Mouse (Mus musculus): ENCODE results near the gene Gp1bb. TPM values are rescaled to one million over a fixed set of nuclear protein-coding genes. Genes with fewer than 3 reads are reported as not detected.

The Gp1bb gene
- total RNA-seq (2021), result not detected
- long read RNA-seq, experiment 1, partial matches to known transcripts, result 0 of 1 reads
- long read RNA-seq, experiment 1, other reads (novel, unspliced or antisense), result 0 of 1 reads
- long read RNA-seq, experiment 2, result 0 reads

DNA sequence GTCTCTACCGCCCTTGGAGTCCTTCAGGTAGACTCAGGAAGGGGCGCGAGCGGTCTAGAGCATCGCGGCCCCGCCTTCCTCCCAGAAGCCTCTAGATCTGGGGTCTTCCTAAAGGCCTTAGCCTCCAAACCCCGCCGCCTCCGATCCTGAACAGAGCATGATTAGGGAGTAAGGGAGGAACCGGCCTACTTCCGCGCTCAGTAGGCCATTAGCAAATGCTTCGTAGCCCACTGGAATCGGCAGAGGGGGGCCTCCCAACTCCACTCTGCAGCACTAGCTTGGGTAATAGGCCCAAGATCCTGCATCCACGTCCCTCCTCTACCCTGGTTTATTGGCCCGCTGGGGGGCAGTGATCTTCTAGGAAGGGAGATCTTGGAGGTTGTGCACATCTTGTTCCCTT, at the start of gene Gp1bb:
Gp1bb (minus strand) TSS at position 385 of the 400 bp plus-strand sequence.
- no peak for DNase-seq
- intact Hi-C loops (cut with DNase I), result no loop called here

DNA sequence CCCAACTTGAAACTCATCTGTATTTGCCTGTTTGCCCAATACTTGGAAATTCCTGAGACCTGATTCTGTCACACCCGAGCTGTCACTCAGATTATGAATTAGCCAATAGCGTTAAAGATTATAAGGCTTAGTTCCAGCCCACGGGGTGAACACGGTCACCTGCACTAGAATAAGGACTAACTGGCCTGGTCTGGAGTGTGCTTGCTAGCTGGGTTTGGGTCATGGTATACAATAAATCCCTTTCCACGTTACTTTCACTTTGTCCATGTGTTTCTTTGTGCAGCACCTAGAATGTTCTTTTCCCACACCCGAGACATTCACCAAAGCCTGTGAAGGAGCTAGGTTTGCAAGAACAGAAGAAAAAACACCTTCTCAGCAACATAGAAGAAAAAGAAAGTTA, 47.7 kb upstream of the Gp1bb start:
- intact Hi-C loops (cut with DNase I), result no loop called here

DNA sequence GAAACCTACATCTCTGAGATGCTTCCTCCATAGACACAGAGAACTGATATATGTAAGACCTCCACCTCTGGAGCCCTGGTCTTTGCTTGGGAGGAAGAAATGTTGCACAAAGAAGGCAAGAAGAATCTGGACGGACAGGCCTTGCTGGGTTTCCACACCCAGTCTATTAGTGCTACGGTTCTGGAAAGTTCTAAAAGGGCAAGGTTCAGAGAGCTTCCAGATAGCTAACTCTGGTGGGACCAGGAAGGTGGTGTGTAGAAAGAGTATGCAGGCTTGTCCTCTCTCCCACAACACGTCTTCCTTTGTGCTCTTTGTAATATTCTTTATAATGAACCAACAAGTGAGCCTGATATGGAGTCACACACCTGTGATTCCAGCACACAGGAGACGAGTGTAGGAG, 36.4 kb upstream of the Gp1bb start:
- intact Hi-C loops (cut with DNase I), result no loop called here
- no peak for DNase-seq

More for the DNA sequence above, 47.7 kb upstream of the Gp1bb start:
- no peak for DNase-seq

DNA sequence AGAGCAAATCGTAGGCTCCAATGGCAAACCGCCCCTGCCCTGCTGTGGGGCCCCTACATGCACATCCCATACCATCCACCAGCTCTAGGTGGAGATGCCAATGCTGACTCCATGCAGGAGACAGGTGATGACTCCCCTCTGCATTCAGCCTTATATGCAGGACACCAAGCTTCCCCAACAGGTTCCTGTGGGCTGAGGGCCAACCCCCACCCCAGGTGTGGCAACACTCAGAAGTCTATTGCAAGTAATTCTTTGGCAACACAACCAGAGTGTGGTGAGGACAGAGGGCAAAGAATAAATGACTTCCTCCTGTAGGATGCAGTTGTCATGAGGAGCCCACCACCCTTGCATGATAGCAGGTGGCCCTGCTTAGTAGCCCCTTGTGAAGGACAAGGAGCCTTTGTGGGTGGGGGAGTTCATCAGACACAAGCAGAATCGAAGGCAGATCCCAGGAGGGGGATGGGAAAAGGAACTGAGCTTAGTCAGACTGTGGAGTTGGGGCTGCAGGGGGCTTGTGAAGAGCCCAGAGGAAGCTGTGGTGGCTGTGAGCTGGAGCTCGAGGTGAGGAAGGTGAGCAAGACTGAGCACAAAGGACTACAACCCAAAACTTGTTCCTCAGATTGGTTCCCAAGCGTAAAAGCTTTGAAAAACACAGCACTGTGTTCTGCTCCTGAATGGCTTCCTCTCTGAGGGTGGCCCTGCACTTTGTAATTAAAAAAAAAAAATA, 33.3 kb upstream of the Gp1bb start:
- no peak for DNase-seq
- intact Hi-C loops (cut with DNase I), result no loop called here

DNA sequence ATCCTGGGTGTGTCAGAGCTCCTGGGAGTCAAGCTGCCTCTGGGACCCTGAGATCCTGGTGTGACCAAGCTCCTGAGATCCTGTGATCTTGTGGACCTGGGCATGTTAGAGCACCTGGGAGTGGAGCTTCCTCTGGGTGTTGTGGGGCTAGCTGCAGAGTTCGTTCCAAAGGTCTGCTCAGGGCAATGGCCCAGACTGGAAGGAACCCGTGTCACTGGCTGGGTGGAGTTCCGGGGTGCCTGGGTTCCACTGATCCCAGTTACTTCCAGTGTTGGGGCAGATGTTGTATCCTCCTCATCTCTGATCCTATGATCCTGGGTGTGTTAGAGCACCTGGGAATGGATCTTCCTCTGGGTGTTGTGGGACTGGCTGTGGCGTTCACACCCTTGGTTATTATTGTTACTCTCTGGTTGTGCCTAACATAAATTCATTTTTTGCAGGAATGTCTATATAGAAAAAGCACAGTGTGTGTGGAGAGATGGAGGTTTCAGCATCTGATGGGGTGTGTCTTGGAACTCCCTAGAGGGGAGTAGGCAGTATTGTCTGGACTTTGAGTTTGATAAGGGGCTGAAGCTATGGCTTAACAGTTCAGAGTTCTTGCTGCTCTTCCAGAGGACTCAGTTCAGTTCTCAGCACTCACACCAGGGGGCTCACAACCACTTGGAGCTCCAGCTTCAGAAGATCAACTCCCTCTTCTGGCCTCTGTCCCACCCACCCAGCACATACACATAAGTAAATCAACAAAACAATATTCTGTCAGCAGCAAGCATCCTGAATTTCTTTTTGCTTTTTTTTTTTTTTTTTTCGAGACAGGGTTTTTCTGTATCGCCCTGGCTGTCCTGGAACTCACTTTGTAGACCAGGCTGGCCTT, 31.3 kb upstream of the Gp1bb start:
- intact Hi-C loops (cut with DNase I), result no loop called here
- DNase-seq, result no peak

DNA sequence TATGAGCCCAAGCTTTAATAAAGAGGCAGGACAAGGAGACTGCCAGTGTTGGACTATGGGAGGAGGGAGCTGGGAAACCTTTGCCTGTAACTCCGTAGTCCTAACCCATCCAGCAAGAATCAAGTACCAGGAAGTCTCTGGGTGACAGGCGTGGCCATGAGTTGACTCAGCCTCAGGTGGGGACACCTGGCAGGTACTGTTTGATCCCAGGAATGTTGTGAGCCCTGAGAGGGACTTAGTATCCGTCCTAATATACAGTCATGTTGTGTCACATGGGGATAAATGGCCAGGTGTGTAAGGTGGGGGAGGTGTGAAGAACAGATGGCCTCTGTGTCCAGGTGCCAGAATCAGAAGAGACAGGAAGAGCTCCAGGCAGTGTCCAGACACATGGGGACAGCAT, 26.9 kb upstream of the Gp1bb start:
- intact Hi-C loops (cut with DNase I), result no loop called here
- DNase-seq, result no peak

DNA sequence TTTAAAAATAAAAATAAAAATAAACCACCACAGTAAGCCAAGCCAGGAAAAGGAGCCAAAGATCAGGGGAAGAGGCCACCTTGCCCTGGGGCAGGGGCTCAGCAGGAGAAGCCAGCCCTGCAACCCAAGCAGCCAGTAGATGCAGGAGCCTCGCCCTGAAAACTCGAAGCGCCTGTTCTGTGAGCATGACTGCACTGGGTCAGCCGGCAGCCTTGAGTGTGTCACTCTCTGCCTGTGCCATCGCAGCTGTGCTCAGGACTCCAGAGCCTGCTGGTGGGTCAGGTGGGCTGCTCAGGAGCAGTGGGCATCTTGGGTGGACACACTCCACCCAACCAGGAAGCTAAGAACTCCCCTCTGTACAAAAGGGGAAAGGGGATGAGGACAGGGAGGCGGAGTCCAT, 23.1 kb upstream of the Gp1bb start:
- intact Hi-C loops (cut with DNase I), result no loop called here
- DNase-seq, result no peak

DNA sequence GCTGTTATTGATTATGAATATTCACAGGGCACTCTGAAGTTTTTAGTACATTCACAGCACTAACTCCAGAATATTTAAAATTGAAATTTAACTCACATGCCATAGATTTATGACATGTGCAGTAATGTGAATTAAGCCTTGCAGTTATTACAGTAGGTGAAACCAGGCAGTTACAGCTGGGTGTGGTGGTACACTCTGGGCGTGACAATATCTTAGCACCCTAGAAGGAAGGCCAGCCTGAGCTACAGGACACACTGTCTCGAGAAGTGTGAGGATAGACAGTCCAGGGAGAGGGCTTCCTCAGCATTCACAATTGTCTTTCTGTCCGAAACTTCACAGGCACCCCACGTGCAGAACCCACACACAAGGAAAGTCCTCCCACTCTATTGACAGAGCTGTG, 22.3 kb upstream of the Gp1bb start:
- no peak for DNase-seq
- intact Hi-C loops (cut with DNase I), result no loop called here

DNA sequence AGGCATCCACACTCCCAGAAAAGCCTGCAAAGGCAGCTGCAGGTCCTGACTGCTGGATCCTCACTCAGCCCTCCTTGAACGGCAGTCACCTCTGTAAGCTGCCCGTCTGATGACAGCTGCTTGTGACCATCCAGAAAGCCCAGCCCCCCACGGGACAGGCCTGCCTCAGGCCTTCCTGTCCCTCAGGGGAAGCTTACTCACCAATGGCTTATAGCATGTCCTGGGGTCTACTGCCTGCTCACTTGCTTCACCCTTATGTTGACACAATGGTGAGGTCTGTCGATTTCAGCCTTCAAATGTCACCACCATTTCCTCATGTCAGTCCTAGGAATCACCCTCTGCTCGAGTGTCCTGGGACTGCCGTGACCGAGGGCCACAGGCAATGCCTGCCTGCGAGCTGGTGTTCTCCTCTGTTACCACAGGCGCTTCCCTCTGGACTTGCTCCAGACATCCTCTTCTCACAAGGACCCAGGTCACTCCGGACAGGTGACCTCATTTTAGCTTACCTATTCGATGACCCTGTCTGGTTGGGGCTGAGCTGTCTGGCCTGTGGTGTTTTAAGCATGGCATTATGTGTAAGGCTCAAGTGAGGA, 21.3 kb upstream of the Gp1bb start:
- no peak for DNase-seq
- intact Hi-C loops (cut with DNase I), result no loop called here

DNA sequence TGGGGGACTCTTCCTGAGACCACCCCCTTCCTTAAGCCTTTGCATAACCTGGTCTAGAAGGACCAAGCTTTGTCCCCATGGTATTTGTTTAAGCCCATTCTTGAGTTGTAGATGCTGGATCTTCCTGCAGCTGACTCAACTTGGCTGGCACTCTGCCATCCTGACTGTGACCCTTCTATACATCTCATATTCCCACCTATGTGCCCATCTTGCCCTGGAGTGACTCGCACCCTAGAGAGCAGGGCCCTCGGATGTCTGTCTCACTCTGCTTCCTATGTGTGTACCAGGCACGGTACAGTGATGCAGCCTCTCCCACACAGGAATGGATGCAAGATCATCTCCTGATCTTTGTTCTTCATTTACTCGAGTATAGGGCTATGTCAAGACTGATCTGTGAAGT, 20.7 kb upstream of the Gp1bb start:
- DNase-seq, result no peak
- intact Hi-C loops (cut with DNase I), result no loop called here

DNA sequence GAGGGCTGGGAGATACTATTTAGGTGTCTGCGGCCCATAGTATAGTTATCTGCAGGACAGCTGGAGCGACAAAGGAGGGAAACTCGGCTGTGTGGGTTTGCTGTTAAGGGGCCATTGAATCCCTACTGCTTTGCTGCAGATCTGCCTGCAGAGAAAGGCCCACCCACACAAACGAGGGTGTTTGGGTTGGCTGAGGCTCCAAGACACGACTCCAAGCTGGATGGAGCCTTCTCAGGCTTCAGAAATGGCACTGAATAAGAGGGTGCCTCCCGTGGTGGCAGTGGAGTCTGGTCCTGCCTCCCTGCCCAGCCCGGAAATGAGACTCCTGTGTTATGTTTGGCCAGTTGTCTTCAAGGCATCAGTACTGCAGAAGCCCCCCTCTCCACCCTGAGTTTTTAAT, 20.1 kb upstream of the Gp1bb start:
- intact Hi-C loops (cut with DNase I), result no loop called here
- no peak for DNase-seq

DNA sequence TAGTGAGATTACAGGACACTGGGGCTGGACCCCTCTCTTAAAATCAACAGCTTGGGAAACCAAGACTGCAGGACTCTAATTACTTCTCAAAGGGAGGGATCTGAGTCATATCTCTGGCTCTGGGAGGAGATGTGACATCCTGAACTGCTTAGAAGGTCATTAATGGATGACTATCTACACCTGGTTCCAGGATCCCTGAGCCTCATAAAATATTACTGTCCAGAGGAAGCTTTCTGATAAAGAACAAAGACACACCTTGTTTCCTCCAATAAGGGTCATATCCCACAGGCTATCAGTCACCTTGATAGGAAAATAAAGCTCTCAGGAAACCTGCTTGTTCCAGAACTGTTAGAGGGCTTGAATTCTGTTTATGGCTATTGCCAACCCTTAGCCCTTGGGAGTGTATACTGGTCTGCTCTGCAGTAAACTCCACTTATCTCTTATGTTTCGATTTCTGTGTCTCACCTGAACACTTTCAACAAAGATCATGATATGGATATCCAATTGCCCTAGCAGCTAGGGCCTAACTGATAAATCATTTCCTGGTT, 17.3 kb upstream of the Gp1bb start:
- intact Hi-C loops (cut with DNase I), result no loop called here
- no peak for DNase-seq

DNA sequence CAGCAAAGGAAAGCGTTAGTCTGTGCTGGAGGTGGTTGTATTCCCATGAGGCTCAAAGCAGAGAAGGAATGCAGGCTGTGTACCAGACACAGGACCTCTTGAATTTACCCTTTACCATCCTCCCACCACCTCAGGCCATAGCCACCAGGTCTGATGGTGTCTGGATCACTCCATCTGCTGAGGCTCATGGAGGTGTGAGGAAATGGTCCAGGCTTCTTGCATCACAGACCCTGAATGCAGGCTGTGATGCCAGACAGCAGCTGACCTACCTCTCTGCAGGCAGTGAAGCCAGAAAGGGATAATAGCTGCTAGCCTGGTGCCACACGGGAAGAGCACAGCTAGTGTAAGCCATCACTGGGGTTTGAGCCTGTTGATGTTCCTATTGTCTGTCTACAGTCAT, 16.2 kb upstream of the Gp1bb start:
- no peak for DNase-seq
- intact Hi-C loops (cut with DNase I), result no loop called here

DNA sequence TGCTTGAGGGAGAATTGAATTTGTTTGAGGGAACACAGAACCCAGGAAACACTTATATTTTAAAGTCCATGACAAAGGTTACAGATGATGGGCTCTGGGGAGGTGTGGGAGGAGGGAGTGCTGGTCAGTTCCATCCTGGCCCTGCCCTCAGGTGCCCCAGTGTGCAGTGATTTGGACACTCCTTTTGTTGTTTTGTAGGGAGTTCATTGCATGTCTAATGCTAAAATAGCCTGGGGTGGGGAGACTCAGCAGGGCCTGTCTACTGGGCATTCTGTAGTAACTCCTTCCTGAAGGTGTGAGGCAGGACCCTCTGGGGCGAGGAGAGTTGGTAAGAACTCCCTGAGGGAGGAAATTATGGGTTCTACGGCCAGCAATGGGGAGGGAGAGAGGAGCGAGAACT, 14.6 kb upstream of the Gp1bb start:
- no peak for DNase-seq
- intact Hi-C loops (cut with DNase I), result no loop called here

DNA sequence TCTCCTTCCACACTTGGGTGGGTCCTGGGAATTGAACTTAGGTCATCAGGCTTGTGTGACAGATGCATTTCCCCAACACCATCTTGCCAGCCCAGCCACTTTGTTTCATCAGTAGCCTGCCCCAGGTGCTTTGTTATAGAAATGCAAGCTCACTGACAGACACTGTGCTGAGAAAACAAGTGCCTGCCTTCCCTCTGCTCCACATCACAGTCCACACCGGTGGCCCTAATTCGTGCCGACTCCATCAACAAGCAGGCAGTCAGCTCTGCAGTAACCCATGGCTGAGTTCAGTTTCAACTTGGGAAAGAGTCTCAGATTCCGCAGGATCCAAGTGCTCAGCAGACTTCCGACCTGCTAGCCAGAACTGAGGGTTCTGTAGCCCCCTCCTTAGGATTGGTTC, 14.2 kb upstream of the Gp1bb start:
- no peak for DNase-seq
- intact Hi-C loops (cut with DNase I), result no loop called here

DNA sequence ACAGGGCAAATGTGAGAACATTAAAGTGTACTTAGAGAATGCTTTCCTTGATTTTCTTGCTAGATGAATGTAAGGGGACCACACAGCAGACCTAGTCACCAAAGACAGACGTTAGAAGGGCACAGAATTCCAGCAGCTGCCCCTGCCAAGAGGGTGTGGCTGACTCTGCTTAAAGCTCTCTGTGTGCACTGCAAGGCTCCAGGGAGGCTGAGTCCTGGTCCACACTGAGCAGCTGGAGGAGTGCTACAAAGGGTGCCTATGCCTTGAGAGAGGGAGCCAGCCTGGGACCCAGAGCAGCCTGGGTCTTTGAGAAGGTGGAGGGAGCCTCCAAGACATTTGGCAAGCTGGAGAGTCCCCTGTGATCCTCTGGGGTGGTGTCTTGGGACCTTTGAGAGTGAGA, 11.1 kb upstream of the Gp1bb start:
- DNase-seq, result no peak
- intact Hi-C loops (cut with DNase I), result no loop called here

DNA sequence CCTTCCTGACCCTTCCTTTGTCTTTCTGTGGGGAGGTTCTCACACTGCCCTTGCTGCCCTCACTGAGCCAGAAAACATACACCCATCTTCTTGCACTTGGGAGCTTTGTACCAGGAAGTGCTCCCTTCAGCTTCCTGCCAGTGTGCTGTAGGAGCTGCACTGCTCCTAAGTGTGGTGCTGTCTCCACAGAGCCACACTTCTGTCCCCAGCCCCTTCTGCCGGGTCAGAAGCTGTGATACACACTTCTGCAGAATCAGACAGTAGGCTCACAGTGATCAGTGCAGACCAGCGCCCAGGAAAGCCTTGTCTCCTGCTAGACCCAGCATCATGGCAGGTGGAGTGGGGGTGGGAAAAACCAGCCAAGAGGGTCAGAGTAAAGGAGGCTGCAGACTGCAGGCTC, 10.6 kb upstream of the Gp1bb start:
- intact Hi-C loops (cut with DNase I), result no loop called here
- DNase-seq, result peak in 1 of 2 experiments; percentile 7

DNA sequence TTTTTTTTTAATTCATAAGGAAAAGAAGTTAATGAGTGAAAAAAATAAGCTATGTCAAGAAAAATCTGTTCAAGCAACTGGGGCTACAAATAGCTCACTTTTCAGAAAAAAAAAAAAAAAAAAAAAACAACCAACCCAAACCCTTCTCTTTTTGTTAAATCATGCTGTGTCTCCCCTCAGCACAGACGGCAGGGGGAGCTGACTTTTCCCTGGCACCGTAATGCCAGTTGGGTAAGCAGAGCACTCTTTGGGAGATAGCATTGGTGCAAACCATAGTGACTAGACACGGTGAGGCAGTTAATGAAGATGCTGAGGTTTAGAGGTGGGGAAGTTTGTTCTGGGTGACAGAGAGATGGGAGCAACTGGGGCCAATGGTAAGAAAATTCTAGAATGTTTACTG, 9.9 kb upstream of the Gp1bb start:
- intact Hi-C loops (cut with DNase I), result no loop called here
- DNase-seq, result peak in 1 of 2 experiments; percentile 8

DNA sequence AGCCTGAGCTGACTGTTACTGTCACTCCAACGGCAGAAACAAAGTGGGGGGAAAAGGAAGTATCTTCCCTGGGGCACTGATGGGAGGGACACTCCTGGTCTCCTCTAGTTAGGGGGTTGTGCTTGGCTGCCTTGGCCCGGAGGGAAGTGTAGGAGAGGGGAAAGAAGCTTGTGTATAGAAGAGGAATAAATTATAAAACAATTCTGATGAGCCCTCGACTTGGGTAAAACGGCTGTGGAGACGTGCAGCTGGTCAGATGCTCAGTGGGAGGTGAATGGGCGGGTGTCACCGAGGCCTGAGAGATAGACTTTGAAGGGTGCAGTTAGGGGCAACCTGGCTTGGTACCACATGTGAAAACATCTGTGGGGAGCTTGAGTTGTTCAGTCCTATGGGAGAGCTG, 8.9 kb upstream of the Gp1bb start:
- DNase-seq, result peak in 1 of 2 experiments; percentile 3
- intact Hi-C loops (cut with DNase I), result no loop called here

DNA sequence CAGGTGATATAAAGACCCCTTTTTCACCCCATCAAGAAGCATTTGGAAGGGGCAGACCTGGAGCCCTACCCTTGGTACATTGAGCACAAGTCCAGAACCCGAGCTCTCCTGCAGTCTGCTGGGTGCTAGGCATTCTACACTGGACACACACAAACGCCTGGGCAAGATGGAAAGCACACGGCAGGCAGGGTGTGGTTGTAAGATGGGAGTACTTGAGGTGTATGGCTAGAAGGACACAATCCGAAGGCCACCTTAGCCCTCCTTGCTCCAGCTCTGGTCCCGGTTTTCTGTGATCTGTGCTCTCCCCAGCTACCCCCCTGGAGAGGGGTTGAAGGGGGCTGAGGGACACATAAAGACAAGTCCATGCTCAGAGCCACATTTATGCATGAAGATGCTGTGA, 8.1 kb upstream of the Gp1bb start:
- DNase-seq, result no peak
- intact Hi-C loops (cut with DNase I), result no loop called here

Data from gastrocnemius, postnatal 36 days (tissue).